Mouse (Mus musculus) olfactory bulb, adult 2 months (tissue): ENCODE results near the gene Slc17a4.

ENCODE experiments used
- CTCF ChIP-seq: fragments of 200-500 bp; IDR thresholded peaks from 2 replicates; pipeline ENCODE4 v1.5.1; 2012; ENCODE audit warnings: low read depth, mild to moderate bottlenecking, low read length, moderate library complexity; ENCODE audit not compliant: insufficient read depth
- POLR2A ChIP-seq: fragments of 200-500 bp; IDR thresholded peaks from 2 replicates; pipeline ENCODE4 v1.6.1; 2012; ENCODE audit warnings: mild to moderate bottlenecking, low read depth, low read length, moderate library complexity; ENCODE audit not compliant: insufficient read depth

DNA sequence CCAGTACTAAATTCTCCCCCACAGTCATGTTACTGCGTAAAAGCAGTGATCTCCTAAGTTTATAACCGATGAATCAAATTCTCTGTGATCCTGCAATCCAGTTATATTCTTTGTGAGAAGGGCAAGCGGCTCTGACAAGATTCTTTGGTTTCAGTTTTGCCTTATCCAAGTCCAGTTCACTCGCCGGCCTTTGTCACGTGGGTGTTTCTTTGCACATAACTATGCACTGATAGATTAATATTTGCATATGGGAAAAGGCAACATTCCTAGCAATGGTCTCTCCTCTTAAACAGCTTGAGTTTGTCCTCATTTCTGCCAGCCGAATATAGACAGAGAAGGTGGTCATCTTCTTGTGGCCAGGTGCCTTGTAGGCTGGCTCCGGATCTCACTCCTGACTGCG is 15.7 kb upstream of the Slc17a4 start:
- TF ChIP-seq CTCF (no peak), POLR2A (no peak)
